Mouse (Mus musculus) CH12.LX (cell line): Measurements from ENCODE around the gene Hexim2. TPM values are rescaled to one million over a fixed set of nuclear protein-coding genes. Genes with fewer than 3 reads are reported as not detected.

Experiments
- DNase-seq: peaks from one replicate; pipeline ENCODE4 v3.0.0-alpha.2; 2013; ENCODE audit errors: extremely low read depth
- H3K27ac ChIP-seq: 2 replicates; pipeline ENCODE4 v1.5.1; 2012; ENCODE audit warnings: low read depth, mild to moderate bottlenecking, control low read depth, moderate library complexity; ENCODE audit not compliant: insufficient read depth
- H3K27me3 ChIP-seq: replicated peaks from 2 replicates; pipeline ENCODE3; 2012; ENCODE audit warnings: inconsistent platforms
- H3K36me3 ChIP-seq, 2 experiments: replicated peaks in 1 of 2; 2 replicates each; pipeline versions ENCODE3 to v1.6.1; 2012; ENCODE audit warnings: inconsistent platforms in 1 of 2, low read length in 1 of 2, mild to moderate bottlenecking in 1 of 2, mixed read lengths in 1 of 2, moderate library complexity in 1 of 2; ENCODE audit not compliant: control insufficient read depth in 1 of 2, insufficient read depth in 1 of 2
- H3K4me1 ChIP-seq, 2 experiments: 2 replicates each; pipeline ENCODE4 v1.6.1; 2012; ENCODE audit warnings: inconsistent platforms in 1 of 2, moderate library complexity in 1 of 2; ENCODE audit not compliant: insufficient read depth in 2 of 2, control insufficient read depth in 1 of 2
- H3K4me2 ChIP-seq: 2 replicates; pipeline ENCODE4 v1.6.1; 2012; ENCODE audit warnings: low read depth, mild to moderate bottlenecking, control low read depth; ENCODE audit not compliant: poor library complexity, insufficient read depth, severe bottlenecking
- H3K4me3 ChIP-seq, 3 experiments: fragments of 150-350 bp in 1 of 3; sonication (generic) in 1 of 3; replicated peaks in 1 of 3; 2 replicates each; pipeline versions ENCODE3 to v1.5.1; 2011 to 2012; ENCODE audit warnings: low read depth in 2 of 3, low read length in 2 of 3, mild to moderate bottlenecking in 2 of 3, moderate library complexity in 2 of 3, control low read depth in 1 of 3, improper control_type of control experiment in 1 of 3, inconsistent platforms in 1 of 3, mixed read lengths in 1 of 3; ENCODE audit not compliant: poor library complexity in 1 of 3
- H3K79me2 ChIP-seq: replicated peaks from 2 replicates; pipeline ENCODE4 v1.6.1; 2012; ENCODE audit warnings: mild to moderate bottlenecking, moderate library complexity; ENCODE audit not compliant: control insufficient read depth, poor library complexity, insufficient read depth, severe bottlenecking; ENCODE audit errors: extremely low read depth
- H3K9ac ChIP-seq: 2 replicates; pipeline ENCODE4 v1.6.1; 2012; ENCODE audit warnings: low read depth, mild to moderate bottlenecking, control low read depth, moderate library complexity; ENCODE audit not compliant: insufficient read depth
- H3K9me3 ChIP-seq: replicated peaks from 2 replicates; pipeline ENCODE3; 2012; ENCODE audit warnings: low read length, inconsistent platforms, mixed read lengths
- BHLHE40 ChIP-seq: IDR thresholded peaks from 2 replicates; pipeline ENCODE4 v1.6.1; 2011; ENCODE audit warnings: mild to moderate bottlenecking, low read depth, low read length, improper control_type of control experiment
- CHD1 ChIP-seq: IDR thresholded peaks from 2 replicates; pipeline ENCODE4 v1.6.1; 2012; ENCODE audit warnings: low read depth, low read length, improper control_type of control experiment, inconsistent platforms
- CHD2 ChIP-seq: IDR thresholded peaks from 2 replicates; pipeline ENCODE4 v1.6.1; 2011; ENCODE audit warnings: low read length, improper control_type of control experiment
- CTCF ChIP-seq, 2 experiments: IDR thresholded peaks in 1 of 2; conservative IDR thresholded peaks in 1 of 2; 2 replicates each; pipeline ENCODE4 v1.5.1; 2011 to 2012; ENCODE audit warnings: low read depth in 2 of 2, low read length in 2 of 2, improper control_type of control experiment in 1 of 2, inconsistent platforms in 1 of 2, mild to moderate bottlenecking in 1 of 2, moderate library complexity in 1 of 2
- E2F4 ChIP-seq: IDR thresholded peaks from 2 replicates; pipeline ENCODE4 v1.6.1; 2011; ENCODE audit warnings: low read depth, low read length, improper control_type of control experiment; ENCODE audit not compliant: insufficient replicate concordance
- ELF1 ChIP-seq: IDR thresholded peaks from 2 replicates; pipeline ENCODE4 v1.6.1; 2014; ENCODE audit warnings: low read depth, mild to moderate bottlenecking, inconsistent platforms, low read length, improper control_type of control experiment
- EP300 ChIP-seq: IDR thresholded peaks from 2 replicates; pipeline ENCODE4 v1.6.1; 2011; ENCODE audit warnings: low read length, improper control_type of control experiment
- ETS1 ChIP-seq: conservative IDR thresholded peaks from 2 replicates; pipeline ENCODE4 v1.6.1; 2012; ENCODE audit warnings: low read depth, mild to moderate bottlenecking, inconsistent platforms, low read length, improper control_type of control experiment, moderate library complexity
- GABPA ChIP-seq: IDR thresholded peaks from 2 replicates; pipeline ENCODE4 v1.6.1; 2012; ENCODE audit warnings: low read depth, low read length, improper control_type of control experiment, inconsistent platforms; ENCODE audit not compliant: insufficient replicate concordance
- HCFC1 ChIP-seq: IDR thresholded peaks from 2 replicates; pipeline ENCODE4 v1.6.1; 2012; ENCODE audit warnings: low read depth, mild to moderate bottlenecking, inconsistent platforms, low read length, improper control_type of control experiment
- IRF4 ChIP-seq: IDR thresholded peaks from 2 replicates; pipeline ENCODE4 v1.6.1; 2014; ENCODE audit warnings: low read depth, mild to moderate bottlenecking, inconsistent platforms, low read length, improper control_type of control experiment
- JUND ChIP-seq: conservative IDR thresholded peaks from 2 replicates; pipeline ENCODE4 v1.6.1; 2011; ENCODE audit warnings: low read depth, low read length, improper control_type of control experiment
- KAT2A ChIP-seq: IDR thresholded peaks from 2 replicates; pipeline ENCODE4 v1.6.1; 2012; ENCODE audit warnings: low read length, improper control_type of control experiment, inconsistent platforms; ENCODE audit not compliant: insufficient replicate concordance
- MAX ChIP-seq: IDR thresholded peaks from 2 replicates; pipeline ENCODE4 v1.6.1; 2011; ENCODE audit warnings: low read length, improper control_type of control experiment
- MAZ ChIP-seq: IDR thresholded peaks from 2 replicates; pipeline ENCODE4 v1.6.1; 2012; ENCODE audit warnings: low read depth, mild to moderate bottlenecking, inconsistent platforms, low read length, improper control_type of control experiment, moderate library complexity
- MEF2A ChIP-seq: IDR thresholded peaks from 2 replicates; pipeline ENCODE4 v1.6.1; 2014; ENCODE audit warnings: low read depth, mild to moderate bottlenecking, inconsistent platforms, low read length, improper control_type of control experiment, borderline replicate concordance
- MXI1 ChIP-seq: IDR thresholded peaks from 2 replicates; pipeline ENCODE4 v1.6.1; 2011; ENCODE audit warnings: mild to moderate bottlenecking, low read depth, low read length, improper control_type of control experiment
- MYC ChIP-seq: IDR thresholded peaks from 2 replicates; pipeline ENCODE4 v1.6.1; 2011; ENCODE audit warnings: low read depth, mild to moderate bottlenecking, improper control_type of control experiment, low read length
- NELFE ChIP-seq: IDR thresholded peaks from 2 replicates; pipeline ENCODE4 v1.6.1; 2011; ENCODE audit warnings: low read depth, low read length, improper control_type of control experiment
- NRF1 ChIP-seq: IDR thresholded peaks from 2 replicates; pipeline ENCODE4 v1.6.1; 2014; ENCODE audit warnings: low read depth, mild to moderate bottlenecking, inconsistent platforms, low read length, improper control_type of control experiment, moderate library complexity
- PAX5 ChIP-seq: IDR thresholded peaks from 2 replicates; pipeline ENCODE4 v1.6.1; 2012; ENCODE audit warnings: low read length, inconsistent platforms, mixed read lengths
- POLR2A ChIP-seq: IDR thresholded peaks from 2 replicates; pipeline ENCODE4 v1.6.1; 2011; ENCODE audit warnings: low read depth, mild to moderate bottlenecking, improper control_type of control experiment, low read length
- POLR2AphosphoS2 ChIP-seq: IDR thresholded peaks from 2 replicates; pipeline ENCODE4 v1.6.1; 2011; ENCODE audit warnings: low read depth, low read length, improper control_type of control experiment
- RAD21 ChIP-seq: IDR thresholded peaks from 2 replicates; pipeline ENCODE4 v1.6.1; 2011; ENCODE audit warnings: low read depth, mild to moderate bottlenecking, low read length, improper control_type of control experiment, moderate library complexity
- RCOR1 ChIP-seq: conservative IDR thresholded peaks from 2 replicates; pipeline ENCODE4 v1.6.1; 2012; ENCODE audit warnings: low read depth, mild to moderate bottlenecking, inconsistent platforms, low read length, improper control_type of control experiment
- SIN3A ChIP-seq: IDR thresholded peaks from 2 replicates; pipeline ENCODE4 v1.6.1; 2012; ENCODE audit warnings: low read length, improper control_type of control experiment, inconsistent platforms
- SMC3 ChIP-seq: IDR thresholded peaks from 2 replicates; pipeline ENCODE4 v1.6.1; 2011; ENCODE audit warnings: low read depth, low read length, improper control_type of control experiment
- TBP ChIP-seq: conservative IDR thresholded peaks from 2 replicates; pipeline ENCODE4 v1.6.1; 2011; ENCODE audit warnings: low read depth, low read length, improper control_type of control experiment
- TCF12 ChIP-seq: IDR thresholded peaks from 2 replicates; pipeline ENCODE4 v1.6.1; 2014; ENCODE audit warnings: low read depth, mild to moderate bottlenecking, inconsistent platforms, low read length, improper control_type of control experiment
- UBTF ChIP-seq: IDR thresholded peaks from 2 replicates; pipeline ENCODE4 v1.6.1; 2012; ENCODE audit warnings: low read depth, mild to moderate bottlenecking, inconsistent platforms, low read length, improper control_type of control experiment, moderate library complexity
- USF1 ChIP-seq: IDR thresholded peaks from 2 replicates; pipeline ENCODE4 v1.6.1; 2014; ENCODE audit warnings: low read depth, mild to moderate bottlenecking, inconsistent platforms, low read length, improper control_type of control experiment
- USF2 ChIP-seq: conservative IDR thresholded peaks from 2 replicates; pipeline ENCODE4 v1.6.1; 2011; ENCODE audit warnings: low read depth, low read length, improper control_type of control experiment
- ZKSCAN1 ChIP-seq: IDR thresholded peaks from 2 replicates; pipeline ENCODE4 v1.6.1; 2012; ENCODE audit warnings: low read depth, inconsistent platforms, low read length, improper control_type of control experiment, borderline replicate concordance
- ZMIZ1 ChIP-seq: IDR thresholded peaks from 2 replicates; pipeline ENCODE4 v1.6.1; 2012; ENCODE audit warnings: low read depth, mild to moderate bottlenecking, inconsistent platforms, low read length, improper control_type of control experiment
- ZNF384 ChIP-seq: IDR thresholded peaks from 2 replicates; pipeline ENCODE4 v1.6.1; 2012; ENCODE audit warnings: low read depth, low read length, improper control_type of control experiment, inconsistent platforms
- dilution Hi-C: fragments of 300-500 bp; cut with MboI; formaldehyde crosslinking; loops from 2 replicates; pipeline ENCODE4 v1.14.3; 2020; ENCODE audit warnings: low sequenced_read_pairs; ENCODE audit not compliant: extremely low pct_unique_long_range_greater_than_20kb, extremely low pct_ligation_motif_present
- in situ Hi-C: fragments of 300-500 bp; cut with MboI; formaldehyde crosslinking; loops from 3 replicates; pipeline ENCODE4 v1.14.3; 2019; ENCODE audit warnings: low sequenced_read_pairs, low pct_ligation_motif_present, low pct_unique_long_range_greater_than_20kb, mixed read lengths
- polyA plus RNA-seq: library from polyadenylated mRNA; unstranded; fragments of >175 nt; gene quantifications from 2 replicates; pipeline ENCODE4 v1.2.1, GENCODE M21; 2012; ENCODE audit warnings: low read depth; ENCODE audit not compliant: insufficient read length
- total RNA-seq, 2 experiments: library from RNA; depleted of rRNA; stranded (reverse); fragments of 300-350 nt in 1 of 2; fragments of >200 nt in 1 of 2; gene quantifications; 2 replicates each; pipeline ENCODE4 v1.2.3; 2012 to 2014

Hexim2 gene
- total and polyA plus RNA-seq, 3 experiments: 27.0 to 33.3 (median 28.8) TPM

DNA sequence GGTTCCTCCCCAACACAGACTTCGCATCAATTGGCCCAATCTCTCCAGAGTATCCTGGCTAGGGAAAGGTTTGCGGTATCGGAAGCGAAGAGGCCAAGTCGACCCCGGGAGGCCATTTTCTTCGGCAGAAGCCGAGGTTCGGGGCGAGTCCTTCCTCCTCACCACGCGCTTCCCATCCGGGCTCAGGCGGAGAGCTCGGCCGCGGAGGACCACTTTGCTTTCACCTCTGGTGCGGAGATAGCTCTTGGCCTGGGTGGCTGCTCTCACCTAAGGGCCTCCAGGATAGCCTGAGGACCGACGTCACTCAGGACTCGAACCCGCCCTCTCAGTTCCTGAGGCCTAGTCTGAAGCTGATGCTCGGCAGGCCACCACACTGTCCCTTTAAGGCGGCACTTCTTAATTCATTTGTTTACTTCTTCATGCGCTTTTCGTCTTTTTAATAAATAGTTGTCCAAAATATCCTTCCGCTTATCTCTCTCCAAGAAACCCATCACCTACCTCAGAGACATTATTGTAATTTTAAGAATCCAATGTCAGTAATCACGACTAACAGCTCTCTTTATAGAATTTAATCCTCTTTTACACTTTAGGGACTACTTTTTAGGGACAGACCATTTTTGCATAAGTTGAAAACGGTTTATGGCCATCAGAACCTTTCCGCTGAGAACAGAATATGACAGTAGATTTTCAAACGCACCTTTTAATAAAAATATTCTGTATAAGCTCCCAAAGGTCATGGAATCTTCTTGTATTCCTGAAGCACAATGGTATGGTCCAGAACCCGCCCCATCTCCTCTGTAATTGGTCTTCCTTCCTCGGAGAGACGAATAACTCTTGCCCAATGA, 16.8 kb upstream of the Hexim2 start:
- peak overlapping the region; percentile 74 to 84 (median 82) for H3K4me3 ChIP-seq
- H3K27ac ChIP-seq: peak overlapping the region; percentile 95
- DNase-seq: peak; percentile 96
- peaks cover 8 to 38% of the 10 kb centered on the region in 2 experiments for H3K36me3 ChIP-seq
- peak overlapping the region; percentile 74 for H3K4me2 ChIP-seq
- dilution Hi-C loops: no loop called here
- TF ChIP-seq MYC (peak; percentile 84), UBTF (peak; percentile 95), MEF2A (peak; percentile 81; the same call in 1 of the 2 replicates), TCF12 (peak; percentile 93), RCOR1 (peak; percentile 86; the same call in 1 of the 2 replicates), SIN3A (peak; percentile 96), POLR2AphosphoS2 (peak; percentile 77; the same call in 1 of the 2 replicates), SMC3 (no peak), MAX (peak; percentile 92), ZMIZ1 (peak; percentile 98), KAT2A (peak; percentile 97), CHD1 (peak; percentile 100), ETS1 (peak; percentile 62), E2F4 (peak; percentile 82; the same call in 1 of the 2 replicates), USF2 (no peak; the same call in 1 of the 2 replicates), NRF1 (peak; percentile 58), USF1 (no peak), PAX5 (no peak), NELFE (peak; percentile 96), JUND (peak; percentile 64; the same call in 1 of the 2 replicates), GABPA (no peak; the same call in 1 of the 2 replicates), RAD21 (no peak), BHLHE40 (peak; percentile 69), CHD2 (peak; percentile 53), TBP (peak; percentile 96), MAZ (peak; percentile 73; the same call in 1 of the 2 replicates), MXI1 (peak; percentile 85), POLR2A (peak; percentile 92), EP300 (peak; percentile 4; the same call in 1 of the 2 replicates), HCFC1 (peak; percentile 65), CTCF (conservative IDR thresholded peaks at IDR 0.05 in 1 of 2, IDR thresholded peaks at IDR 0.05 in 1 of 2; ENCODE audit: low read depth in 2 of 2, low read length in 2 of 2) (no peak), IRF4 (peak; percentile 77), ELF1 (peak; percentile 72), ZNF384 (peak; percentile 72), ZKSCAN1 (peak; percentile 23; the same call in 1 of the 2 replicates)
- TF ChIP-seq, all 38 proteins: peak for 28
- peak overlapping the region; percentile 95 for H3K9ac ChIP-seq
- no peaks in the 10 kb centered on the region for H3K9me3 ChIP-seq
- H3K79me2 ChIP-seq: peaks cover 22% of the 10 kb centered on the region
- H3K27me3 ChIP-seq: no peaks in the 10 kb centered on the region
- peaks cover 6 to 26% of the 10 kb centered on the region in 2 experiments; a peak in 3 of 4 replicates for H3K4me1 ChIP-seq
- in situ Hi-C loops: no loop called here
